ENCODE assay signal across 9 mouse cellular contexts in the genomic region with DNA sequence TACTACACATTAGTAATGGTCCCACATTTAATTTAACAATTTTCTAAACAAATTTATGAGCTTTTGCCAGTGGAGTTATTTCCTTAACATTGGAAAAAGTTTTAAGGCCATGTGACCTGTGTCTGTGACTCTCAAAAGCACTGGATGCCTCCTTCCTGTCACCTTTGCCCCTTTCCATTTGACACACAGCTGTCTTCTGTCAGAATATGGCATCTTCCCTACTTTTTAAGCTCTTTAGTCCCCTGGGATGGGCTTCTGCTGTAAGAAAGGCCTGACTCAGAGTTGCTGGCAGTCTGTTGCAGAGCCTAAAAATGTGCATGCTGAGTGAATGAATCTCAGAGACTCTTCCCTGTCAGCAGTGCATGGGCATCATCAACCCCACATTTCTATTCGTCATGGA.
A peak's percentile ranks its signal among the peaks of the same experiment; 100 is the strongest.
DNase-seq lines count a peak whose midpoint lies in the region; ATAC-seq and TF ChIP-seq lines count a peak whose summit lies in the region.
"Had no signal": no experiment of that assay in that cellular context is flagged by ENCODE, and none has a peak within 500 bp of the region (broad histone marks: within the 10 kb centered on the region; RNA-seq: fewer than 3 reads in every experiment).

No protein-coding gene starts in this region.

- H3K9me3 ChIP-seq in heart, embryonic 13.5 days: no peaks in the 10 kb centered on the region
- no peaks in the 10 kb centered on the region for H3K9me3 ChIP-seq in stomach, postnatal 0 days (ENCODE audit: control insufficient read depth, low read length)
- H3K9me3 ChIP-seq: limb, embryonic 13.5 days had no signal

- TF ChIP-seq CTCF in stomach, postnatal 0 days (IDR thresholded peaks at IDR 0.05; ENCODE audit: low read depth): no peak

- peak overlapping the region; percentile 61 for H3K27ac ChIP-seq in heart, embryonic 13.5 days (replicated peaks)
- no peak overlapping the region for H3K27ac ChIP-seq in stomach, postnatal 0 days (replicated peaks)
- H3K27ac ChIP-seq: limb, embryonic 13.5 days had no signal

- peaks cover 19% of the 10 kb centered on the region for H3K4me1 ChIP-seq in heart, embryonic 13.5 days
- no peaks in the 10 kb centered on the region for H3K4me1 ChIP-seq in stomach, postnatal 0 days (replicated peaks; ENCODE audit: control insufficient read depth, insufficient read depth)
- H3K4me1 ChIP-seq: limb, embryonic 13.5 days had no signal

- 35% methylated on average over 1 of the region's 1 CpGs for WGBS in heart, embryonic 13.5 days
- WGBS in stomach, postnatal 0 days: 41% methylated on average over 1 of the region's 1 CpGs

- H3K4me2 ChIP-seq in heart, embryonic 13.5 days: no peak overlapping the region
- no peak overlapping the region for H3K4me2 ChIP-seq in stomach, postnatal 0 days (replicated peaks; ENCODE audit: low read depth)
- H3K4me2 ChIP-seq: limb, embryonic 13.5 days had no signal

- DNase-seq in urinary bladder, postnatal 14 days (ENCODE audit: low spot score): peak; percentile 38
- DNase-seq in urinary bladder, postnatal 4 days (ENCODE audit: low spot score in 2 of 2): no peak
- peak; percentile 59 for DNase-seq in kidney, postnatal 10 days
- no peak for DNase-seq in stomach, postnatal 0 days (ENCODE audit: low spot score)
- DNase-seq in left cerebral cortex, postnatal 14 days (ENCODE audit: low spot score in 2 of 2): no peak
- DNase-seq in ovary, adult 18-20 months (ENCODE audit: low spot score): no peak
- DNase-seq in layer of hippocampus, postnatal 36 days: no peak

- intact Hi-C loops in left cerebral cortex, postnatal 14 days (cut with DNase I): no loop called here

- ATAC-seq in heart, embryonic 13.5 days (ENCODE audit: extremely low read depth, insufficient number of reproducible peaks, low FRiP score, low TSS enrichment): no peak
- peak; percentile 38; the same call in 1 of the 2 replicates for ATAC-seq in stomach, postnatal 0 days (ENCODE audit: low FRiP score, low TSS enrichment)

- H3K9ac ChIP-seq in heart, embryonic 13.5 days: peak overlapping the region; percentile 44; the same call in 1 of the 2 replicates
- no peak overlapping the region for H3K9ac ChIP-seq in stomach, postnatal 0 days (ENCODE audit: low read length)
- H3K9ac ChIP-seq: limb, embryonic 13.5 days had no signal

- H3K36me3 ChIP-seq in heart, embryonic 13.5 days: peaks cover 21% of the 10 kb centered on the region
- H3K36me3 ChIP-seq in stomach, postnatal 0 days (ENCODE audit: control insufficient read depth, insufficient read depth, low read length): no peaks in the 10 kb centered on the region
- H3K36me3 ChIP-seq: limb, embryonic 13.5 days had no signal

- no peaks in the 10 kb centered on the region for H3K27me3 ChIP-seq in heart, embryonic 13.5 days (replicated peaks)
- H3K27me3 ChIP-seq in stomach, postnatal 0 days (ENCODE audit: control insufficient read depth, insufficient read depth, low read length): no peaks in the 10 kb centered on the region
- H3K27me3 ChIP-seq: limb, embryonic 13.5 days had no signal

- no peak overlapping the region for H3K4me3 ChIP-seq in heart, embryonic 13.5 days
- H3K4me3 ChIP-seq in stomach, postnatal 0 days (ENCODE audit: low read depth, low read length): no peak overlapping the region
- H3K4me3 ChIP-seq: limb, embryonic 13.5 days had no signal

- TF ChIP-seq EP300 in stomach, postnatal 0 days (optimal IDR thresholded peaks at IDR 0.05): no peak

Comparison
In these comparisons a context has a peak if more than half of its experiments do, and no peak if none do; other contexts are left out.
1. DNase-seq: peak in urinary bladder, postnatal 14 days (single experiment) and kidney, postnatal 10 days (single experiment); none in urinary bladder, postnatal 4 days (0 of 2), stomach, postnatal 0 days (single experiment), left cerebral cortex, postnatal 14 days (0 of 2), ovary, adult 18-20 months (single experiment) and layer of hippocampus, postnatal 36 days (0 of 2).